Mouse (Mus musculus) G1E (cell line): ENCODE measurements around the gene Fam180a. TPM values are rescaled to one million over a fixed set of nuclear protein-coding genes. Genes with fewer than 3 reads are reported as not detected.

Source experiments
- ATAC-seq: 2 replicates; pipeline ENCODE4 v1.8.0; 2016; ENCODE audit warnings: mild to moderate bottlenecking; ENCODE audit not compliant: insufficient number of reproducible peaks, poor library complexity, low FRiP score, severe bottlenecking; ENCODE audit errors: extremely low read depth
- DNase-seq: peaks from one replicate; pipeline ENCODE4 v3.0.0; 2012; ENCODE audit warnings: low spot score
- H3K27me3 ChIP-seq: 2 replicates; pipeline ENCODE4 v1.6.1; 2012; ENCODE audit warnings: mild to moderate bottlenecking, low read length, inconsistent platforms; ENCODE audit not compliant: insufficient read depth
- H3K36me3 ChIP-seq: replicated peaks from 2 replicates; pipeline ENCODE3; 2012; ENCODE audit warnings: mild to moderate bottlenecking, inconsistent platforms
- H3K4me1 ChIP-seq: 2 replicates; pipeline ENCODE4 v1.6.1; 2012; ENCODE audit warnings: low read depth, low read length, inconsistent platforms, mixed read lengths; ENCODE audit not compliant: insufficient read depth
- H3K4me3 ChIP-seq: 2 replicates; pipeline ENCODE4 v1.5.1; 2012; ENCODE audit warnings: low read depth, mild to moderate bottlenecking, inconsistent platforms, low read length, moderate library complexity, mixed read lengths
- H3K9me3 ChIP-seq: replicated peaks from 2 replicates; pipeline ENCODE4 v1.6.1; 2012; ENCODE audit warnings: inconsistent platforms
- CTCF ChIP-seq: IDR thresholded peaks from 2 replicates; pipeline ENCODE4 v1.5.1; 2012; ENCODE audit warnings: low read depth, low read length, inconsistent platforms, mixed read lengths
- GATA1 ChIP-seq: IDR thresholded peaks from 2 replicates; pipeline ENCODE4 v1.6.1; 2012; ENCODE audit warnings: borderline replicate concordance, low read length, inconsistent platforms, mixed read lengths
- GATA2 ChIP-seq: IDR thresholded peaks from 2 replicates; pipeline ENCODE4 v1.6.1; 2012; ENCODE audit warnings: low read depth, low read length, inconsistent platforms, borderline replicate concordance
- POLR2AphosphoS5 ChIP-seq: IDR thresholded peaks from 2 replicates; pipeline ENCODE4 v1.6.1; 2012; ENCODE audit warnings: low read depth, low read length, inconsistent platforms; ENCODE audit not compliant: insufficient replicate concordance
- TAL1 ChIP-seq: conservative IDR thresholded peaks from 2 replicates; pipeline ENCODE4 v1.6.1; 2012; ENCODE audit warnings: low read depth, low read length, inconsistent platforms, mixed read lengths
- polyA plus RNA-seq: library from polyadenylated mRNA; stranded (reverse); fragments of >175 nt; gene quantifications from 2 replicates; pipeline ENCODE4 v1.2.3, GENCODE M21; 2012
- total RNA-seq, 2 experiments: library from RNA; stranded (forward) in 1 of 2; stranded (reverse) in 1 of 2; fragments of 200-1000 nt in 1 of 2; fragments of >200 nt in 1 of 2; fragmentation: Nextera tagmentation in 1 of 2; gene quantifications; 2 replicates each; pipeline ENCODE4 v1.2.3; 2014 to 2017

Gene Fam180a
- total and polyA plus RNA-seq, 3 experiments: not detected

DNA sequence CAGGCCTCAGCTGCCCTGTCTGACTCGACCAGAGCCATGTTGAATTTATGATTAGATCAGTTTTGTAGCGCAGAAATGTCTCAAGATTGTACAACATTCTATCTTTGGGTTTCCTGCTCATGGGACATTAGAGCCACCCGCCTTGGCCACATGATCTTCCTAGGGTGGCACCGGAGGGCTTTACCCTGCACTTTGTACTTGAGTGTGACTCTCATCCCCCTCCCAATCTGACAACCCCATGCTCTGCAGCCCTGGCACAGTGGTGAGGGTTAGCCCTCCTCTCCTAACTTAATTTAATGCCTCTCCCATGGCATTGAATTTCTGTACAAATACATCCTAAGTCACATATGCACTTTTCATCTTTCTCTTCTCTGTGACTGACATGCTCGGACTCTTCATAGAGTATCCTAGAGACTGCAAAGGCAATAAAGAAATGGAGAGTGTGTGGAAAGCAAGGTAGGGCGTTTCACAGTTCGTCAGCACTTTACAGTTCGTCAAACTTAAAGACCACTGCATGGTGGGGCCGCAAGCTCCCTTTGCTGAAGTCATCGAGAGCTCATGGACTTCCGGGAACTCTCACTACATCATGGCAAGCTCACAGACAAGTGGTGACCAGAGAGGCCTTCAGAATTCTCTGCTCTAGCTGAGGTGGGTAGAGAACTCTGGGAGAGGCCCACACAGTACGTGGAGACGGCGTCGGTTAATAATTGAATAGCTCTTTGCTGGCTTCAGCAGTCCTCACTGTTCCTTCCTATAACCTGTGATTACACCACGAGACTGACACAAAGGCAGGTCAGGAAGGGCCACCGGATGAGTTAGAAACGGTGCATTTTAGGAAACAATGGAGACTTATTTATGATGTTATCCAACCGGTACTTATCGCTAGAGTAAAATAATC lies 53.8 kb downstream of the Fam180a start:
- Histone ChIP-seq H3K9me3 (no peaks in the 10 kb centered on the region), H3K4me1 (0 out of 2 replicates have a peak, but pooled peaks cover 2% of the 10 kb centered on the region), H3K36me3 (no peaks in the 10 kb centered on the region), H3K4me3 (no peak overlapping the region), H3K27me3 (peaks cover 54% of the 10 kb centered on the region)
- TF ChIP-seq GATA1 (no peak), GATA2 (no peak), CTCF (no peak), POLR2AphosphoS5 (no peak), TAL1 (no peak)
- no peak for DNase-seq
- ATAC-seq: no peak

DNA sequence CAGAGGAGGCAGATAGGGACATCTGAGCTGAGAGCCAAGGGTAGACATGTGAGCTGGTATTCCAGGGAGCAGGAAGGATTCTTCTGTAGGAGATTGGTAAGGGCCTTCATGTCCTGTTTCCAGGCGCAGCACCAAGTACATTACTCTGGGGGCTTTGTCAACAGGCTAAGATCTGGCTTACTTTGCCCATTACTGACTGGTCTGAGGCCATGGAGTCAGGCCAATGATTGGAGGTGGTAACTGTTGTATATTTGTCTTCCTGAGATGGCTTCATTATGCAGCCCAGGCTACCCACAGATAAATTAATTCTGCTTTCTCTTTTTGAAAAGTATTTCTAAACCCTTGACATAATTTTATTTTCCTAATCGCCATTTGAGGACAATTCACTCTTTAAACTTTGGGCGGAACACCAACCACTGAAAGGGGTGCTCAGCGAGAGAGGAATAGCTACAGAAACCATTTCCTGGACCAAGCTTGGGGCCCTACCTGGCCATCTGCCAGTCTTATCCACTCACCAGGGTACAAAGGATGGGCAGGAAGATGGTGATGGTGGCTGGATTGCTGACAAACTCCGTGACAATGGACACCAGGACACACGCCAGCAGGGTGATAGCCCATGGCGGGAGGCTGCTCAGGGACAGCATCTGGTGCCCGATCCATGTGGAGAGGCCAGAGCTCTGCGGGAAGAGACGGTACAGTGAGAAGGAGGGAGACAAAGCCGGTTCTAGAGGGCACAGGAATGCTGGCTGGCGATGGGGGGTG lies 54.7 kb downstream of the Fam180a start:
- Histone ChIP-seq H3K27me3 (peaks cover 52% of the 10 kb centered on the region), H3K4me3 (no peak overlapping the region), H3K36me3 (no peaks in the 10 kb centered on the region), H3K4me1 (0 out of 2 replicates have a peak, but pooled peaks cover 2% of the 10 kb centered on the region), H3K9me3 (no peaks in the 10 kb centered on the region)
- TF ChIP-seq GATA1 (no peak), TAL1 (no peak), GATA2 (no peak), CTCF (no peak), POLR2AphosphoS5 (no peak)
- DNase-seq (no peak), ATAC-seq (no peak)

DNA sequence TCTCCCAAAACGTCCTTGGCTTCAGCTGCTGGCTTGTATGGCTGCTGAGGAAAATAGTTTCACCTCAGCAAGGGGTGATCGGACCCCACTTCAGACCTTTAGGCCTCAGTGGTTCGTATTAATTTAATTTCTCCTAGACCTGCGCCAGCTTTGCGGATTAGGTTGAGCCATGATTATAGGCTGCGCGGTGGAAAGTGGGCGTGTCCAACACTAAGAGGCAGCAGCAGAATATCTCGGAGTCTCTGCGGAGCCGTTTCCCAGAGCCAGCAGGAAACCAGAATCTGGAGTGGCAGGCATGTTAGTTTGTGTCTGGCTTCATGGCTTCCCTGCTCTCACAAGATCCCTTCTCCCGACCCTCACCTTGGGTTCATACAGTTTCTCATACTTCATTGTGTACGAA lies 56.3 kb downstream of the Fam180a start:
- Histone ChIP-seq H3K4me3 (no peak overlapping the region), H3K36me3 (no peaks in the 10 kb centered on the region), H3K4me1 (0 out of 2 replicates have a peak, but pooled peaks cover 2% of the 10 kb centered on the region), H3K9me3 (no peaks in the 10 kb centered on the region), H3K27me3 (peaks cover 41% of the 10 kb centered on the region)
- no peak for ATAC-seq
- DNase-seq: no peak
- TF ChIP-seq POLR2AphosphoS5 (no peak), GATA2 (no peak), GATA1 (no peak), CTCF (no peak), TAL1 (no peak)

DNA sequence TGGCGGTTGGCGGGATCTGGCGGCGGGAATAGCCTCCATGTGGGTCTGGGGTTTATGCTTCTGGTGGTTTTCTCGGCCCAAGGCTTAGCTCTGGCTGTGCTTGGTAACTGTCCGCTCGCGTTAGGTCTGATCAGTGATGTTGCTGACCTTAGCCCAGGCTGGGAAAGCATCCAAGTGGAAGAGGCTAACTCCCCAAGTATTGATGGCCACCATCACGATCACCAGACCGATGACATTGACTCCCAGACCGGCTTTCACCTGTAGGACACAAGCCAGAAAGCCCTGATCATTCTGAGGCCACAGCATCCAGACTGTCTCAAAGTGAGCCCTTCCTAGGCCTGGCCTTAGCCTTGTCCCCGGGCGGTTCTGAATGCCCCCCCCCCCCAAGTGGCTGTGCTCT lies 57.2 kb downstream of the Fam180a start:
- no peak for DNase-seq
- Histone ChIP-seq H3K9me3 (no peaks in the 10 kb centered on the region), H3K27me3 (peaks cover 33% of the 10 kb centered on the region), H3K4me1 (peaks cover 2% of the 10 kb centered on the region; the same call in 1 of the 2 replicates), H3K36me3 (no peaks in the 10 kb centered on the region), H3K4me3 (no peak overlapping the region)
- TF ChIP-seq GATA2: no peak
- no peak for TF ChIP-seq TAL1
- TF ChIP-seq GATA1: no peak
- no peak for TF ChIP-seq POLR2AphosphoS5
- no peak for TF ChIP-seq CTCF
- no peak for ATAC-seq

DNA sequence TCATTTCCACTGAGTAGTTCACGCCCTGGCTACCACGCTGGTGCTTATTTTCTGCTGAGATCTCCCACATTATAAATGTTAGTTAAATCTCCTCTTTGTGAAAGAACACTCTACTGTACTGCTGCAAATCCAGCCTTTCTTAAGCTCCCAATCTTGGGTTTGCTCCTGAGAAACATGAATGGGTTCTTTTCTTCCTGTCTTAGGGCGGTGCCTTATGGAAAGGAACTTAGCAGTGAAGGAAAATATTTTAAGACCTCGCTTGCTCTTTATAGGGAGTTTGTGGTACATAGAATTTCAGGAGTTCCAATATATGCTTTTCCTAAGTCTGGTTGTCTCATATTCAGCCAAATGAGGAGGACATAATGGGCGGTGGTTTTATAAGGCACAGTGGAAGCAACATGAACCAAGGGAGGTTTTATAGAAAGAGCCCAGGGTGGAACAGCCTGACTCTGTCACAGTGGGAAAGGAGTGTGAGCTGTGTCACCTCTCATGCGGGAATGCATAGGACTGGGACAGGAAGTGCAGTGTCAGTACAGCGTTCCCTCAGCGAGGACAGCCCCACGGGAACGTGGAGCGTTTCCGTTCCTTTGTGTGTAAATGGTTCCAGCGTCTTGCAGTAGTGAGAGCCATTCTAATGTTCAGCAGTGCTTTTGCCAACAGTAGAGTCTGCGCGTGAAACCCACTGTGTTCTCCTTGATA lies 60.2 kb downstream of the Fam180a start:
- Histone ChIP-seq H3K4me3 (no peak overlapping the region), H3K27me3 (peaks cover 18% of the 10 kb centered on the region), H3K36me3 (peaks cover 21% of the 10 kb centered on the region), H3K4me1 (peaks cover 3% of the 10 kb centered on the region; the same call in 1 of the 2 replicates), H3K9me3 (no peaks in the 10 kb centered on the region)
- DNase-seq (no peak), ATAC-seq (no peak)
- TF ChIP-seq CTCF (no peak), POLR2AphosphoS5 (no peak), GATA2 (no peak), TAL1 (no peak), GATA1 (no peak)

Other genes starting within 250 kb of the Fam180a start
- 92.4 and 132 TPM in 2 replicates for gene Cnot4, start 192.4 kb downstream of the Fam180a start, total RNA-seq (2014; fragmentation: Nextera tagmentation)
- 26.2 and 28.7 TPM in 2 replicates for gene Cnot4, start 192.4 kb downstream of the Fam180a start, total RNA-seq (2017)
- gene Cnot4, start 192.4 kb downstream of the Fam180a start, polyA plus RNA-seq: 3.9 and 7.5 TPM in 2 replicates
- 99.2 and 113 TPM in 2 replicates for gene Nup205, start 148.7 kb downstream of the Fam180a start, total RNA-seq (2014; fragmentation: Nextera tagmentation)
- gene Nup205, start 148.7 kb downstream of the Fam180a start, total RNA-seq (2017): 88.9 and 93.8 TPM in 2 replicates
- 4.1 and 8.2 TPM in 2 replicates for gene Nup205, start 148.7 kb downstream of the Fam180a start, polyA plus RNA-seq
- gene Slc13a4, start 18.0 kb downstream of the Fam180a start, total RNA-seq (2014; fragmentation: Nextera tagmentation): not detected in 2 replicates
- 0.05 and 0.17 TPM in 2 replicates for gene Slc13a4, start 18.0 kb downstream of the Fam180a start, total RNA-seq (2017)
- gene Slc13a4, start 18.0 kb downstream of the Fam180a start, polyA plus RNA-seq: not detected in 2 replicates
- 119 and 122 TPM in 2 replicates for gene Mtpn, start 213.7 kb upstream of the Fam180a start, total RNA-seq (2014; fragmentation: Nextera tagmentation)
- gene Mtpn, start 213.7 kb upstream of the Fam180a start, total RNA-seq (2017): 140 and 149 TPM in 2 replicates
- gene Mtpn, start 213.7 kb upstream of the Fam180a start, polyA plus RNA-seq: 386 and 445 TPM in 2 replicates